Mouse (Mus musculus) megakaryocyte progenitor cell, adult 5-6 weeks (primary cell): Measurements from ENCODE around the gene Fhl4. TPM values are rescaled to one million over a fixed set of nuclear protein-coding genes. Genes with fewer than 3 reads are reported as not detected.

Experiments
- total RNA-seq, 2 experiments: library from RNA; stranded (forward) in 1 of 2; stranded (reverse) in 1 of 2; fragments of 157-497, 149-512 nt in 1 of 2; fragments of 200-1000 nt in 1 of 2; gene quantifications; 2 replicates each; pipeline versions ENCODE4 v1.2.3 to v1.2.4; 2015 to 2017

Fhl4 gene
- total RNA-seq, 2 experiments from 2014 or later: 0.10 TPM; not detected in 1

Other genes with a start within 250 kb of the Fhl4 start
- gene Ric8b, start 184.9 kb downstream of the Fhl4 start, total RNA-seq (2015): 13.9 and 15.3 TPM in 2 replicates
- gene Ric8b, start 184.9 kb downstream of the Fhl4 start, total RNA-seq (2017): 13.3 and 15.1 TPM in 2 replicates
- gene Tmem263, start 132 bp upstream of the Fhl4 start, total RNA-seq (2015): 23.9 and 25.8 TPM in 2 replicates
- 21.0 and 22.3 TPM in 2 replicates for gene Tmem263, start 132 bp upstream of the Fhl4 start, total RNA-seq (2017)
- gene Mterf2, start 25.5 kb upstream of the Fhl4 start, total RNA-seq (2015): 2.8 and 3.5 TPM in 2 replicates
- 4.7 and 6.5 TPM in 2 replicates for gene Mterf2, start 25.5 kb upstream of the Fhl4 start, total RNA-seq (2017)
- 19.3 and 23.8 TPM in 2 replicates for gene Cry1, start 82.6 kb upstream of the Fhl4 start, total RNA-seq (2015)
- gene Cry1, start 82.6 kb upstream of the Fhl4 start, total RNA-seq (2017): 21.5 and 26.7 TPM in 2 replicates